Mouse (Mus musculus): ENCODE measurements at regions not wholly inside any gene's neighbourhood (a gene's known extent, or its start where the extent isn't known, plus 50 kb on each side); places are given as distances from the start of the nearest gene placed in this dataset.

GRCm38 (mm10) chr13:53553876-53554577 is 81.2 kb upstream of the Msx2 start:
- DNase-seq: no peak

DNA sequence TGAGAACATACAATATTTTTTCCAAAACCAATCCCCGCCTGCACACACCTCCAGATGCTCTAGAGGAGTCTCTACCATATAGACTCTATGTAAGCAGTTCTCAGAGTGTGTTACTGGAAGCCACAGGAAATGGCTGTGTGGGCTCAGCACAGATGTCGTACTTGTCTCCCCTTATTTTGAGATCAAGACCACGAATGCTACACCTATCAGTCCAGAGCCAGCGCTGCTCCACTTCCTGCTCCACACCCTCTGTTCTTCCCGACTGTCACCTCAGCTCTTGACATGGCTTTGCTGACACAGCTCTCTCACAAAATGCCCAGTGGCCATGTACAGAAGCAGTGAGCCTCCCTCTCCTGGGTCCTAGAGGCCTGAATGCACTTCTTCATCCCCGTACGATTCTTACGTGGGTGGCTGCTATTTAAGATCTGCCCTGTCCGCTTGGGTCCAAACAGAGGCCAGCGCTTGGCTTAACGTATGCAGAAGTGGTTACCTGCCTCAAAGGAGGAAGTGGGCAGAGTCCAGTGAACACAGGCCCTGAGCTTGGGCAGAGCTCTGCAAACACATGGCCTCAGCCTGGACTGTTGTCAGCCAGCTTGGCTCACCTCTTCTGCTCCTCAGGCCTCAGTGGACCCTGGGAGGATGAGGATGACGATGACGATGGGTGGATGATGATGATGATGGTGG is 80.5 kb upstream of the Msx2 start:
- DNase-seq: no peak

DNA sequence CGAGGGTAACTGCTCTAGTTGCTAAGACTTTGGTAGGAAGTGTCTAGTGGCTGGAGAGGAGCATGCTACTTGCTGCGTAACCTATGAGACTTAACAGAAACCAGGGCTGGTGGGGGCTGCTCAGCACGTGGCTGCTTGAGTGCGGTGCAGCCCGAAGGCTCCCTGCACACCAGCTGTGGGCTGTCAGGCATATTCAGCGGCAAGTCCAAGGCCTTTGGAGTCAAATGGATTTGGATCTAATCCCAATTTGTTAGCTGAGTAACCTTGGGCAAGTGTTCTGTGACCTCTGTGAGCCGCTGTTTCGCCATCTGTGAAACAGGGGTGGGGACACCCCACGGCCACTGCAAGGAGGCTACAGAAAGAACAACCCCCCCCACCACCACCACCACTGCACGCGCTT is 75.5 kb upstream of the Msx2 start:
- no peak for DNase-seq

DNA sequence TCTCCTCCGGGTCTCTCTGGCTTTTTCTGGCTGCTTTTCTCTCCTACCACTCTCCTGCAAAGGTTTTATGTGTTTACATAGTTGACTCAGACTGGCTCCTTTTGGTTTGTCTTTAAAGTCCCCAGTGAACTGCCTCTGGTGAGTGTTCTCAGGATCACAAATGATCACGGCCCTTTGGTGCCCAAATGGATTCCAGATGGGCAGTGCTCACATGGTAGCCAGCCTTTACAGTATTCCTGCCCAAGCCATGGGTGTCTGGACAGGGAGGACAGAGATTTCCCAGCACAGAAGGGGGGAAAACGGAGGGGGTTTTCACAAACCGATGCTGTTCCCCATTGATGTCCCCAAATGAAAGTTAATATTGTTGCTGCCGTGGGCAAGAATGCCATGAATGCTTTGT is 70.4 kb upstream of the Msx2 start:
- DNase-seq: no peak

GRCm38 (mm10) chr13:53539797-53540196 is 66.9 kb upstream of the Msx2 start:
- DNase-seq: no peak

DNA sequence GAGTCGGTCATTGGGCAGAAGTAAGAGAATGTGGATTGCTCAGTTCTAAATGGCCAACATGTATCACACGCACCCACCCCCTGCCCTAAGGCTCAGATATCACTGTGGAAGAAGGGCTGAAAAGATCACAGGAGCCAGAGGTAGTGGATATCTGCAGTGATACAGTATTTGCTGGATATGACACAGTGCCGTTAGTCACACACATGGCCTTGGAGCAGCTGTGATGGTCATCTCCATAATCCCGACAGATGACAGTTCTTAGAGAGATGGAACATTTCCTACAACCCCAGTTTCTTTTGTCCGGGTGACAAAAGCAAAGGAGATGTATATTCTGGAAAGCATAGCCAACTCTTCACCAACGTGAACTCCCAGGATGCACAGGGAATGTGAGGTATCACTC is 65.1 kb upstream of the Msx2 start:
- DNase-seq: no peak

- no peak for DNase-seq
Observed at GRCm38 (mm10) chr13:53535781-53536425, 63.0 kb upstream of the Msx2 start.

- DNase-seq: no peak
Observed at GRCm38 (mm10) chr13:53533738-53534137, 60.9 kb upstream of the Msx2 start.

- no peak for DNase-seq
Observed at GRCm38 (mm10) chr13:53526880-53527279, 54.0 kb upstream of the Msx2 start.

DNA sequence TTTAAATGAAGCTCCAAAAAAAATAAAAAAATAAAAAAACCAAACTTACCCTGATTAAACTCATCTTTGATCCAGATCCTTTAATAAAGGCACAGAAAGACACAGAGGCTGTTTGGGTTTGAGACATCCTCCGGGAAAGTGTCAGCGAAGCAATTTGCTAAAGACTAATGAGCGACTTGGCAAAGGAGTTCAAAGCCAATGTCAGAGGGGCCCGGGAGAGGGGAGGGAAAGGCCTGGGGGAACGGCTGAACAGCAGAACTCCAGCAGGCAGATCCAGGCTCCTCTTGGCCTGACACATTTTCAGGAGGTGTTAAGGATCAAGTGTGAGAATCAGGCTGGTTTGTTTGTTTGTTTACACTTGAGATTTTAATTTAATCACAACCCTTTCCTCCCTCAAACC is 49.9 kb upstream of the Msx2 start:
- no peak for DNase-seq
